Mouse (Mus musculus) C2C12 (cell line): Measurements from ENCODE around the gene Sgca. TPM values are rescaled to one million over a fixed set of nuclear protein-coding genes. Genes with fewer than 3 reads are reported as not detected.

Experiments
- H3K27me3 ChIP-seq: one replicate; pipeline ENCODE4 v1.6.1; 2011; ENCODE audit not compliant: control insufficient read depth, insufficient read depth, insufficient read length
- H3K36me3 ChIP-seq: one replicate; pipeline ENCODE4 v1.6.1; 2011; ENCODE audit not compliant: control insufficient read depth, insufficient read depth
- H3K4me3 ChIP-seq: one replicate; pipeline ENCODE4 v1.5.1; 2011; ENCODE audit warnings: mild to moderate bottlenecking, control low read depth; ENCODE audit not compliant: poor library complexity, insufficient read depth, severe bottlenecking
- H3K79me2 ChIP-seq: one replicate; pipeline ENCODE4 v1.6.1; 2011; ENCODE audit not compliant: control insufficient read depth, insufficient read depth
- H3K79me3 ChIP-seq: one replicate; pipeline ENCODE4 v1.6.1; 2011; ENCODE audit warnings: low read depth, control low read depth
- H3ac ChIP-seq: one replicate; pipeline ENCODE3; 2011; ENCODE audit warnings: low read depth; ENCODE audit not compliant: control insufficient read depth, insufficient read length
- CEBPB ChIP-seq: IDR thresholded peaks from one replicate; pipeline ENCODE4 v1.6.1; 2011; ENCODE audit warnings: low read depth, mild to moderate bottlenecking, control low read depth, moderate library complexity
- CTCF ChIP-seq: IDR thresholded peaks from one replicate; pipeline ENCODE4 v1.5.1; 2011; ENCODE audit not compliant: control insufficient read depth, insufficient read depth, insufficient read length
- FOSL1 ChIP-seq: IDR thresholded peaks from one replicate; pipeline ENCODE4 v1.8.0; 2011; ENCODE audit warnings: mild to moderate bottlenecking, low read length; ENCODE audit not compliant: poor library complexity, insufficient read depth, severe bottlenecking
- MAX ChIP-seq: IDR thresholded peaks from one replicate; pipeline ENCODE4 v1.6.1; 2011; ENCODE audit warnings: mild to moderate bottlenecking, control low read depth
- MYOD1 ChIP-seq: IDR thresholded peaks from one replicate; pipeline ENCODE4 v1.6.1; 2011; ENCODE audit warnings: low read depth; ENCODE audit not compliant: control insufficient read depth, insufficient read length
- MYOG ChIP-seq: IDR thresholded peaks from one replicate; pipeline ENCODE4 v1.6.1; 2011; ENCODE audit not compliant: control insufficient read depth, insufficient read length; ENCODE audit errors: extremely low read depth
- USF1 ChIP-seq: IDR thresholded peaks from one replicate; pipeline ENCODE4 v1.6.1; 2011; ENCODE audit warnings: low read depth, mild to moderate bottlenecking, control low read depth, moderate library complexity
- polyA plus RNA-seq: library from polyadenylated mRNA; unstranded; fragments of >200 nt; fragmentation: generic; extraction: Trizol; gene quantifications from one replicate; pipeline ENCODE4 v1.2.1, GENCODE M21; 2012; ENCODE audit warnings: missing spikeins

The Sgca gene
- polyA plus RNA-seq, 1 experiment: 5.3 TPM

- H3ac ChIP-seq: no peak overlapping the region
- TF ChIP-seq FOSL1: no peak
- no peak for TF ChIP-seq CEBPB
- TF ChIP-seq CTCF: no peak
- H3K79me3 ChIP-seq: no peaks in the 10 kb centered on the region
- H3K27me3 ChIP-seq: no peaks in the 10 kb centered on the region
- H3K79me2 ChIP-seq: no peaks in the 10 kb centered on the region
- H3K4me3 ChIP-seq: no peak overlapping the region
- no peaks in the 10 kb centered on the region for H3K36me3 ChIP-seq
These were observed 9.0 kb upstream of the Sgca start for GRCm38 (mm10) chr11:94985140-94985539.

- Histone ChIP-seq H3K4me3 (no peak overlapping the region), H3K79me3 (no peaks in the 10 kb centered on the region), H3K79me2 (no peaks in the 10 kb centered on the region), H3K36me3 (no peaks in the 10 kb centered on the region), H3K27me3 (no peaks in the 10 kb centered on the region), H3ac (no peak overlapping the region)
- TF ChIP-seq MAX (no peak), USF1 (no peak), MYOG (no peak), CEBPB (no peak), FOSL1 (no peak), CTCF (no peak), MYOD1 (no peak)
These were observed 3.5 kb upstream of the Sgca start for GRCm38 (mm10) chr11:94979462-94980179.

GRCm38 (mm10) chr11:94978947-94979346 lies 2.8 kb upstream of the Sgca start:
- TF ChIP-seq USF1 (no peak), CEBPB (peak; percentile 99), CTCF (peak; percentile 96), MYOG (no peak), MYOD1 (no peak), MAX (peak; percentile 56)
- Histone ChIP-seq H3K36me3 (no peaks in the 10 kb centered on the region), H3K4me3 (no peak overlapping the region), H3K27me3 (no peaks in the 10 kb centered on the region), H3ac (no peak overlapping the region), H3K79me2 (no peaks in the 10 kb centered on the region), H3K79me3 (no peaks in the 10 kb centered on the region)

GRCm38 (mm10) chr11:94978178-94978915 lies 2.2 kb upstream of the Sgca start:
- no peaks in the 10 kb centered on the region for H3K27me3 ChIP-seq
- no peaks in the 10 kb centered on the region for H3K36me3 ChIP-seq
- no peaks in the 10 kb centered on the region for H3K79me3 ChIP-seq
- no peak for TF ChIP-seq MYOG
- H3ac ChIP-seq: no peak overlapping the region
- no peak overlapping the region for H3K4me3 ChIP-seq
- no peaks in the 10 kb centered on the region for H3K79me2 ChIP-seq

- H3K79me2 ChIP-seq: no peaks in the 10 kb centered on the region
- peaks cover 3% of the 10 kb centered on the region for H3K27me3 ChIP-seq
- H3K79me3 ChIP-seq: no peaks in the 10 kb centered on the region
- no peak overlapping the region for H3K4me3 ChIP-seq
- no peaks in the 10 kb centered on the region for H3K36me3 ChIP-seq
- TF ChIP-seq USF1 (no peak), CEBPB (no peak), CTCF (no peak), MYOD1 (no peak), MAX (no peak), FOSL1 (no peak), MYOG (no peak)
- no peak overlapping the region for H3ac ChIP-seq
These were observed 1.2 kb downstream of the Sgca start for GRCm38 (mm10) chr11:94974951-94975350.

GRCm38 (mm10) chr11:94973313-94973712 lies 2.8 kb downstream of the Sgca start:
- peak; percentile 10 for TF ChIP-seq MYOD1
- no peak for TF ChIP-seq FOSL1

More at GRCm38 (mm10) chr11:94973313-94973712, 2.8 kb downstream of the Sgca start:
- H3K79me3 ChIP-seq: no peaks in the 10 kb centered on the region
- no peaks in the 10 kb centered on the region for H3K36me3 ChIP-seq
- H3K79me2 ChIP-seq: no peaks in the 10 kb centered on the region
- H3K27me3 ChIP-seq: peaks cover 3% of the 10 kb centered on the region
- no peak overlapping the region for H3K4me3 ChIP-seq
- no peak overlapping the region for H3ac ChIP-seq
